Mouse (Mus musculus) hindbrain, embryonic 16.5 days (tissue): ENCODE results near the gene Rangap1. TPM values are rescaled to one million over a fixed set of nuclear protein-coding genes. Genes with fewer than 3 reads are reported as not detected.

ENCODE experiments used
- ATAC-seq: fragments of 200-750 bp; cut with Nextera tagmentation; 2 replicates; pipeline ENCODE4 v1.8.0; 2017; ENCODE audit warnings: moderate TSS enrichment, moderate library complexity
- H3K27ac ChIP-seq: fragments of 300-500 bp; sonication (generic); 2 replicates; pipeline ENCODE4 v1.5.1; 2014; ENCODE audit warnings: low read depth, mild to moderate bottlenecking, control low read depth, low read length, moderate library complexity
- H3K27me3 ChIP-seq: fragments of 300-500 bp; sonication (generic); replicated peaks from 2 replicates; pipeline ENCODE4 v1.6.1; 2014; ENCODE audit warnings: low read length; ENCODE audit not compliant: control insufficient read depth, insufficient read depth
- H3K36me3 ChIP-seq: fragments of 300-500 bp; sonication (generic); 2 replicates; pipeline ENCODE4 v1.6.1; 2014; ENCODE audit warnings: mild to moderate bottlenecking, low read length, moderate library complexity, mixed read lengths; ENCODE audit not compliant: control insufficient read depth, insufficient read depth
- H3K4me1 ChIP-seq: fragments of 300-500 bp; sonication (generic); 2 replicates; pipeline ENCODE4 v1.6.1; 2014; ENCODE audit warnings: low read depth, low read length; ENCODE audit not compliant: control insufficient read depth, insufficient read depth
- H3K4me2 ChIP-seq: fragments of 300-500 bp; sonication (generic); 2 replicates; pipeline ENCODE4 v1.6.1; 2014; ENCODE audit warnings: mild to moderate bottlenecking, low read length, control low read depth, moderate library complexity
- H3K4me3 ChIP-seq: fragments of 300-500 bp; sonication (generic); 2 replicates; pipeline ENCODE4 v1.5.1; 2014; ENCODE audit warnings: mild to moderate bottlenecking, low read length, control low read depth, moderate library complexity
- H3K9ac ChIP-seq: fragments of 300-500 bp; sonication (generic); 2 replicates; pipeline ENCODE4 v1.6.1; 2014; ENCODE audit warnings: low read depth, mild to moderate bottlenecking, control low read depth, low read length, moderate library complexity
- H3K9me3 ChIP-seq: fragments of 300-500 bp; sonication (generic); 2 replicates; pipeline ENCODE4 v1.6.1; 2014; ENCODE audit warnings: mild to moderate bottlenecking, low read length, moderate library complexity; ENCODE audit not compliant: control insufficient read depth
- WGBS: fragments of 180-500 bp; shearing (Covaris S2); extraction: QIAGEN DNeasy Blood & Tissue Kit; methylation state at CpG from one replicate; pipeline ENCODE4 v1.1.7; 2014; 5-methylcytosine and 5-hydroxymethylcytosine counted together
- polyA plus RNA-seq: library from polyadenylated mRNA; unstranded; fragments of >200 nt; fragmentation: Nextera tagmentation; extraction: Ambion mirVana; gene quantifications from 2 replicates; pipeline ENCODE4 v1.2.1, GENCODE M21; 2015

The Rangap1 gene
- polyA plus RNA-seq, 1 experiment from 2014 or later, result 165 TPM

GRCm38 (mm10) chr15:81769037-81769436 lies 23.7 kb upstream of the Rangap1 start:
- WGBS, result 47% methylated on average over 13 of the region's 13 CpGs
- Histone ChIP-seq H3K27me3 (no peaks in the 10 kb centered on the region), H3K4me3 (no peak overlapping the region), H3K27ac (no peak overlapping the region), H3K4me2 (no peak overlapping the region), H3K4me1 (no peaks in the 10 kb centered on the region), H3K9me3 (no peaks in the 10 kb centered on the region), H3K9ac (no peak overlapping the region), H3K36me3 (peaks cover 23% of the 10 kb centered on the region)
- ATAC-seq, result no peak

GRCm38 (mm10) chr15:81766439-81766838 lies 21.1 kb upstream of the Rangap1 start:
- Histone ChIP-seq H3K27ac (no peak overlapping the region), H3K27me3 (no peaks in the 10 kb centered on the region), H3K4me1 (no peaks in the 10 kb centered on the region), H3K4me3 (no peak overlapping the region), H3K36me3 (peaks cover 6% of the 10 kb centered on the region; the same call in 1 of the 2 replicates), H3K9me3 (no peaks in the 10 kb centered on the region), H3K9ac (no peak overlapping the region), H3K4me2 (no peak overlapping the region)
- ATAC-seq, result no peak
- WGBS, result 95% methylated on average over 5 of the region's 5 CpGs

GRCm38 (mm10) chr15:81765651-81766050 lies 20.3 kb upstream of the Rangap1 start:
- Histone ChIP-seq H3K27ac (no peak overlapping the region), H3K4me1 (no peaks in the 10 kb centered on the region), H3K4me2 (no peak overlapping the region), H3K4me3 (no peak overlapping the region), H3K27me3 (no peaks in the 10 kb centered on the region), H3K36me3 (peaks cover 6% of the 10 kb centered on the region; the same call in 1 of the 2 replicates), H3K9ac (no peak overlapping the region), H3K9me3 (no peaks in the 10 kb centered on the region)
- ATAC-seq, result no peak
- 86% methylated on average over 9 of the region's 9 CpGs for WGBS

GRCm38 (mm10) chr15:81764573-81764972 lies 19.2 kb upstream of the Rangap1 start:
- Histone ChIP-seq H3K27me3 (no peaks in the 10 kb centered on the region), H3K4me2 (no peak overlapping the region), H3K36me3 (peaks cover 3% of the 10 kb centered on the region; the same call in 1 of the 2 replicates), H3K9me3 (no peaks in the 10 kb centered on the region), H3K27ac (no peak overlapping the region), H3K4me3 (no peak overlapping the region), H3K9ac (no peak overlapping the region), H3K4me1 (no peaks in the 10 kb centered on the region)
- 89% methylated on average over 6 of the region's 6 CpGs for WGBS
- ATAC-seq, result no peak

- no peak overlapping the region for H3K4me3 ChIP-seq
- 93% methylated on average over 3 of the region's 3 CpGs for WGBS
- H3K27me3 ChIP-seq, result no peaks in the 10 kb centered on the region
- no peak overlapping the region for H3K27ac ChIP-seq
- no peak overlapping the region for H3K9ac ChIP-seq
- H3K36me3 ChIP-seq, result no peaks in the 10 kb centered on the region
- H3K9me3 ChIP-seq, result no peaks in the 10 kb centered on the region
- no peak overlapping the region for H3K4me2 ChIP-seq
- no peak for ATAC-seq
- no peaks in the 10 kb centered on the region; the same call in 1 of the 2 replicates for H3K4me1 ChIP-seq
Observed at GRCm38 (mm10) chr15:81761959-81762358, 16.6 kb upstream of the Rangap1 start.

- Histone ChIP-seq H3K4me1 (no peaks in the 10 kb centered on the region; the same call in 1 of the 2 replicates), H3K27me3 (no peaks in the 10 kb centered on the region), H3K4me2 (no peak overlapping the region), H3K4me3 (no peak overlapping the region), H3K36me3 (no peaks in the 10 kb centered on the region), H3K27ac (no peak overlapping the region), H3K9ac (no peak overlapping the region), H3K9me3 (no peaks in the 10 kb centered on the region)
- no peak for ATAC-seq
- 80% methylated on average over 7 of the region's 7 CpGs for WGBS
Observed at GRCm38 (mm10) chr15:81761381-81761780, 16.1 kb upstream of the Rangap1 start.

GRCm38 (mm10) chr15:81760361-81761079 lies 15.2 kb upstream of the Rangap1 start:
- no peak overlapping the region for H3K27ac ChIP-seq
- no peaks in the 10 kb centered on the region for H3K36me3 ChIP-seq
- no peaks in the 10 kb centered on the region for H3K9me3 ChIP-seq
- no peaks in the 10 kb centered on the region for H3K27me3 ChIP-seq
- 94% methylated on average over 5 of the region's 5 CpGs for WGBS
- H3K4me2 ChIP-seq, result no peak overlapping the region
- no peaks in the 10 kb centered on the region; the same call in 1 of the 2 replicates for H3K4me1 ChIP-seq
- ATAC-seq, result no peak
- no peak overlapping the region for H3K4me3 ChIP-seq
- H3K9ac ChIP-seq, result no peak overlapping the region

GRCm38 (mm10) chr15:81759542-81759941 lies 14.2 kb upstream of the Rangap1 start:
- WGBS, result 90% methylated on average over 3 of the region's 3 CpGs
- no peaks in the 10 kb centered on the region for H3K9me3 ChIP-seq
- no peak overlapping the region for H3K4me2 ChIP-seq
- no peak overlapping the region for H3K4me3 ChIP-seq
- H3K27ac ChIP-seq, result no peak overlapping the region
- no peaks in the 10 kb centered on the region for H3K36me3 ChIP-seq
- no peaks in the 10 kb centered on the region; the same call in 1 of the 2 replicates for H3K4me1 ChIP-seq
- H3K27me3 ChIP-seq, result no peaks in the 10 kb centered on the region
- no peak for ATAC-seq
- H3K9ac ChIP-seq, result no peak overlapping the region

GRCm38 (mm10) chr15:81758701-81759100 lies 13.4 kb upstream of the Rangap1 start:
- Histone ChIP-seq H3K4me3 (no peak overlapping the region), H3K4me2 (no peak overlapping the region), H3K27me3 (no peaks in the 10 kb centered on the region), H3K9ac (no peak overlapping the region), H3K27ac (no peak overlapping the region), H3K9me3 (no peaks in the 10 kb centered on the region), H3K4me1 (no peaks in the 10 kb centered on the region; the same call in 1 of the 2 replicates), H3K36me3 (no peaks in the 10 kb centered on the region)
- ATAC-seq, result no peak
- 78% methylated on average over 5 of the region's 5 CpGs for WGBS
